ENCODE assay signal across 21 mouse cellular contexts in genomic region chr14:21286274-21286673, GRCm38 (mm10).
DNase-seq lines count a peak whose midpoint lies in the region; ATAC-seq lines count a peak whose summit lies in the region.
"Had no signal": no experiment of that assay in that cellular context is flagged by ENCODE, and none has a peak within 500 bp of the region (broad histone marks: within the 10 kb centered on the region; RNA-seq: fewer than 3 reads in every experiment).

No protein-coding gene starts in this region.

- no peak for DNase-seq in heart, adult 9 months (ENCODE audit: low spot score in 2 of 2)
- peak; percentile 35 for DNase-seq in lung, postnatal 10 days
- no peak for DNase-seq in lung, postnatal 25 days (ENCODE audit: low spot score)
- no peak for DNase-seq in gastrocnemius, postnatal 4 days (ENCODE audit: low spot score in 2 of 2)
- DNase-seq: B cell, adult 2 months; cerebellum, adult 2 months; cerebellum, postnatal 36 days; gastrocnemius, postnatal 10 days; layer of hippocampus, postnatal 36 days; liver, postnatal 0 days; right cerebral cortex, postnatal 4 days; thymus, adult 2 months had no signal

- H3K4me1 ChIP-seq in heart, embryonic 15.5 days (replicated peaks), result peaks cover 20% of the 10 kb centered on the region
- H3K4me1 ChIP-seq in forebrain, embryonic 13.5 days, result peaks cover 46% of the 10 kb centered on the region
- peaks cover 54% of the 10 kb centered on the region for H3K4me1 ChIP-seq in limb, embryonic 13.5 days
- H3K4me1 ChIP-seq: hindbrain, embryonic 12.5 days had no signal

- 64% methylated on average over 7 of the region's 7 CpGs for WGBS in heart, embryonic 15.5 days
- 42% methylated on average over 7 of the region's 7 CpGs for WGBS in forebrain, embryonic 13.5 days
- WGBS in limb, embryonic 13.5 days, result 59% methylated on average over 7 of the region's 7 CpGs

- H3K9me3 ChIP-seq in heart, embryonic 15.5 days (replicated peaks), result no peaks in the 10 kb centered on the region
- no peaks in the 10 kb centered on the region for H3K9me3 ChIP-seq in forebrain, embryonic 13.5 days (replicated peaks)
- no peaks in the 10 kb centered on the region for H3K9me3 ChIP-seq in limb, embryonic 13.5 days
- H3K9me3 ChIP-seq: hindbrain, embryonic 12.5 days; kidney, embryonic 15.5 days; midbrain, embryonic 13.5 days; neural tube, embryonic 15.5 days had no signal

- no peaks in the 10 kb centered on the region for H3K27me3 ChIP-seq in heart, embryonic 15.5 days
- H3K27me3 ChIP-seq in forebrain, embryonic 13.5 days, result no peaks in the 10 kb centered on the region
- no peaks in the 10 kb centered on the region for H3K27me3 ChIP-seq in limb, embryonic 13.5 days
- H3K27me3 ChIP-seq: hindbrain, embryonic 12.5 days; kidney, embryonic 15.5 days; midbrain, embryonic 13.5 days; neural tube, embryonic 15.5 days had no signal

- no peak overlapping the region for H3K4me3 ChIP-seq in heart, embryonic 15.5 days
- no peak overlapping the region for H3K4me3 ChIP-seq in forebrain, embryonic 13.5 days
- H3K4me3 ChIP-seq in limb, embryonic 13.5 days, result no peak overlapping the region
- H3K4me3 ChIP-seq: erythroblast, embryonic 14.5 days; hindbrain, embryonic 12.5 days; kidney, embryonic 15.5 days; layer of hippocampus, adult 2 months; midbrain, embryonic 13.5 days; neural tube, embryonic 15.5 days had no signal

- no peak overlapping the region for H3K4me2 ChIP-seq in heart, embryonic 15.5 days
- H3K4me2 ChIP-seq in forebrain, embryonic 13.5 days, result no peak overlapping the region
- no peak overlapping the region for H3K4me2 ChIP-seq in limb, embryonic 13.5 days (replicated peaks)
- H3K4me2 ChIP-seq: hindbrain, embryonic 12.5 days; kidney, embryonic 15.5 days; midbrain, embryonic 13.5 days; neural tube, embryonic 15.5 days had no signal

- H3K27ac ChIP-seq in heart, embryonic 15.5 days, result 0 out of 2 replicates have a peak overlapping the region, but pooled peaks have one; percentile 36
- H3K27ac ChIP-seq in forebrain, embryonic 13.5 days, result peak overlapping the region; percentile 77
- H3K27ac ChIP-seq in limb, embryonic 13.5 days, result peak overlapping the region; percentile 22; the same call in 1 of the 2 replicates
- H3K27ac ChIP-seq: hindbrain, embryonic 12.5 days; kidney, embryonic 15.5 days; layer of hippocampus, adult 2 months; midbrain, embryonic 13.5 days; neural tube, embryonic 15.5 days had no signal

- no peak overlapping the region for H3K9ac ChIP-seq in heart, embryonic 15.5 days
- no peak overlapping the region for H3K9ac ChIP-seq in forebrain, embryonic 13.5 days
- no peak overlapping the region for H3K9ac ChIP-seq in limb, embryonic 13.5 days
- H3K9ac ChIP-seq: hindbrain, embryonic 12.5 days; kidney, embryonic 15.5 days; liver, postnatal 0 days; midbrain, embryonic 13.5 days; neural tube, embryonic 15.5 days had no signal

- ATAC-seq in heart, embryonic 15.5 days (replicated peaks; ENCODE audit: insufficient number of reproducible peaks, insufficient read depth, low FRiP score, low read depth), result no peak
- ATAC-seq in forebrain, embryonic 13.5 days, result no peak
- no peak for ATAC-seq in limb, embryonic 13.5 days (ENCODE audit: low FRiP score, low read depth)
- ATAC-seq: liver, postnatal 0 days; midbrain, embryonic 13.5 days had no signal

- H3K36me3 ChIP-seq in heart, embryonic 15.5 days, result no peaks in the 10 kb centered on the region
- no peaks in the 10 kb centered on the region for H3K36me3 ChIP-seq in forebrain, embryonic 13.5 days (ENCODE audit: poor library complexity, severe bottlenecking)
- no peaks in the 10 kb centered on the region for H3K36me3 ChIP-seq in limb, embryonic 13.5 days
- H3K36me3 ChIP-seq: hindbrain, embryonic 12.5 days; kidney, embryonic 15.5 days; midbrain, embryonic 13.5 days; neural tube, embryonic 15.5 days had no signal

Comparison
In these comparisons a context has a peak if more than half of its experiments do, and no peak if none do; other contexts are left out.
1. H3K27ac ChIP-seq: peak in every context shown above with its lines; median percentile 77 in forebrain, embryonic 13.5 days; 36 in heart, embryonic 15.5 days; 22 in limb, embryonic 13.5 days.